Mouse (Mus musculus): Measurements from ENCODE around the gene F2r.

- TF ChIP-seq CTCF (IDR thresholded peaks at IDR 0.05; ENCODE audit: low read depth, low read length) = no peak
- TF ChIP-seq POLR2AphosphoS5 (IDR thresholded peaks at IDR 0.05; ENCODE audit: insufficient replicate concordance, low read depth, low read length) = no peak
- no peak for TF ChIP-seq GATA1 (IDR thresholded peaks at IDR 0.05; ENCODE audit: borderline replicate concordance, low read length)
- TF ChIP-seq TAL1 (conservative IDR thresholded peaks at IDR 0.05; ENCODE audit: low read depth, low read length) = no peak
Observed at GRCm38 (mm10) chr13:95597578-95597977, 20.7 kb downstream of the F2r start.
